ENCODE assay signal across 8 mouse cellular contexts in genomic region chr2:13407272-13407671, GRCm38 (mm10).
DNase-seq lines count a peak whose midpoint lies in the region; ATAC-seq and TF ChIP-seq lines count a peak whose summit lies in the region.

No protein-coding gene starts in this region.

- DNase-seq in liver, postnatal 0 days = no peak
- no peak for DNase-seq in liver
- DNase-seq in heart, postnatal 0 days (ENCODE audit: low spot score) = peak; percentile 53
- no peak for DNase-seq in gastrocnemius, adult 8-10 months (ENCODE audit: low spot score in 2 of 2)
- DNase-seq in adrenal gland, postnatal 25 days = no peak

- 0 out of 2 replicates have a peak, but pooled peaks cover 3% of the 10 kb centered on the region for H3K4me1 ChIP-seq in liver, postnatal 0 days (ENCODE audit: insufficient read depth)
- H3K4me1 ChIP-seq in brown adipose tissue, adult 24 weeks (ENCODE audit: control insufficient read depth, insufficient read depth, insufficient read length, low read length) = peaks cover 14% of the 10 kb centered on the region
- H3K4me1 ChIP-seq in heart, postnatal 0 days (ENCODE audit: control insufficient read depth, insufficient read depth) = no peaks in the 10 kb centered on the region; the same call in 1 of the 2 replicates
- peaks cover 13% of the 10 kb centered on the region for H3K4me1 ChIP-seq in midbrain, embryonic 16.5 days (ENCODE audit: control insufficient read depth, insufficient read depth, low read length)

- H3K36me3 ChIP-seq in liver, postnatal 0 days (replicated peaks; ENCODE audit: insufficient read depth, low read length) = no peaks in the 10 kb centered on the region
- H3K36me3 ChIP-seq in heart, postnatal 0 days (replicated peaks; ENCODE audit: control insufficient read depth, insufficient read depth, low read length) = no peaks in the 10 kb centered on the region
- H3K36me3 ChIP-seq in midbrain, embryonic 16.5 days (ENCODE audit: control insufficient read depth, insufficient read depth, low read length) = no peaks in the 10 kb centered on the region

- TF ChIP-seq EP300 in liver, postnatal 0 days (IDR thresholded peaks at IDR 0.05; ENCODE audit: low read depth) = no peak
- no peak for TF ChIP-seq EP300 in heart, postnatal 0 days (IDR thresholded peaks at IDR 0.05; ENCODE audit: low read depth)

- no peak overlapping the region for H3K4me2 ChIP-seq in liver, postnatal 0 days (ENCODE audit: low read depth, low read length)
- no peak overlapping the region for H3K4me2 ChIP-seq in heart, postnatal 0 days (ENCODE audit: low read depth, low read length)
- no peak overlapping the region for H3K4me2 ChIP-seq in midbrain, embryonic 16.5 days (ENCODE audit: low read length)

- H3K9me3 ChIP-seq in liver, postnatal 0 days (ENCODE audit: low read length) = no peaks in the 10 kb centered on the region
- H3K9me3 ChIP-seq in heart, postnatal 0 days (replicated peaks; ENCODE audit: control insufficient read depth, low read length) = no peaks in the 10 kb centered on the region
- H3K9me3 ChIP-seq in midbrain, embryonic 16.5 days (replicated peaks; ENCODE audit: control insufficient read depth, low read length, poor library complexity, severe bottlenecking) = no peaks in the 10 kb centered on the region

- 25% methylated on average over 5 of the region's 5 CpGs for WGBS in liver, postnatal 0 days (ENCODE audit: insufficient replicate concordance)
- WGBS in heart, postnatal 0 days = 49% methylated on average over 5 of the region's 5 CpGs
- WGBS in midbrain, embryonic 16.5 days = 19% methylated on average over 5 of the region's 5 CpGs

- no peak overlapping the region for H3K9ac ChIP-seq in liver, postnatal 0 days (replicated peaks)
- H3K9ac ChIP-seq in heart, postnatal 0 days (replicated peaks; ENCODE audit: low read depth, low read length) = no peak overlapping the region
- H3K9ac ChIP-seq in midbrain, embryonic 16.5 days (ENCODE audit: low read depth, low read length) = no peak overlapping the region

- no peak for TF ChIP-seq CTCF in liver, postnatal 0 days (IDR thresholded peaks at IDR 0.05; ENCODE audit: low read depth)
- TF ChIP-seq CTCF in heart, postnatal 0 days (IDR thresholded peaks at IDR 0.05; ENCODE audit: low read depth) = no peak

- no peak overlapping the region for H3K27ac ChIP-seq in liver, postnatal 0 days (ENCODE audit: low read depth)
- H3K27ac ChIP-seq in brown adipose tissue, adult 24 weeks (replicated peaks; ENCODE audit: low read depth, low read length) = peak overlapping the region; percentile 35
- peak overlapping the region; percentile 54 for H3K27ac ChIP-seq in heart, postnatal 0 days (ENCODE audit: low read depth)
- H3K27ac ChIP-seq in midbrain, embryonic 16.5 days (ENCODE audit: low read length) = peak overlapping the region; percentile 55

- H3K4me3 ChIP-seq in liver, postnatal 0 days (ENCODE audit: low read depth, low read length) = no peak overlapping the region
- no peak overlapping the region for H3K4me3 ChIP-seq in brown adipose tissue, adult 24 weeks (ENCODE audit: insufficient read depth, low read depth, low read length)
- H3K4me3 ChIP-seq in heart, postnatal 0 days (ENCODE audit: low read depth, low read length) = no peak overlapping the region
- H3K4me3 ChIP-seq in midbrain, embryonic 16.5 days (ENCODE audit: low read depth, low read length) = no peak overlapping the region

- 0 out of 2 replicates have a peak, but pooled peaks have one; percentile 23 for ATAC-seq in liver, postnatal 0 days
- no peak for ATAC-seq in heart, postnatal 0 days (ENCODE audit: insufficient read depth, low read depth)
- peak; percentile 90 for ATAC-seq in midbrain, embryonic 16.5 days
- no peak for ATAC-seq in frontal cortex, adult (ENCODE audit: low TSS enrichment)

- no peaks in the 10 kb centered on the region for H3K27me3 ChIP-seq in liver, postnatal 0 days (ENCODE audit: insufficient read depth, low read length)
- H3K27me3 ChIP-seq in heart, postnatal 0 days (ENCODE audit: control insufficient read depth, insufficient read depth, low read length) = no peaks in the 10 kb centered on the region
- no peaks in the 10 kb centered on the region for H3K27me3 ChIP-seq in midbrain, embryonic 16.5 days (ENCODE audit: control insufficient read depth, insufficient read depth, low read depth, low read length)

Comparison
In these comparisons a context has a peak if more than half of its experiments do, and no peak if none do; other contexts are left out.
1. ATAC-seq: peak in liver, postnatal 0 days (single experiment) and midbrain, embryonic 16.5 days (single experiment); none in heart, postnatal 0 days (single experiment) and frontal cortex, adult (single experiment).